Mouse (Mus musculus) olfactory bulb, adult 2 months (tissue): ENCODE measurements around the gene Lyz1.

Experiments used
- CTCF ChIP-seq: fragments of 200-500 bp; IDR thresholded peaks from 2 replicates; pipeline ENCODE4 v1.5.1; 2012; ENCODE audit warnings: low read depth, mild to moderate bottlenecking, low read length, moderate library complexity; ENCODE audit not compliant: insufficient read depth
- POLR2A ChIP-seq: fragments of 200-500 bp; IDR thresholded peaks from 2 replicates; pipeline ENCODE4 v1.6.1; 2012; ENCODE audit warnings: mild to moderate bottlenecking, low read depth, low read length, moderate library complexity; ENCODE audit not compliant: insufficient read depth

DNA sequence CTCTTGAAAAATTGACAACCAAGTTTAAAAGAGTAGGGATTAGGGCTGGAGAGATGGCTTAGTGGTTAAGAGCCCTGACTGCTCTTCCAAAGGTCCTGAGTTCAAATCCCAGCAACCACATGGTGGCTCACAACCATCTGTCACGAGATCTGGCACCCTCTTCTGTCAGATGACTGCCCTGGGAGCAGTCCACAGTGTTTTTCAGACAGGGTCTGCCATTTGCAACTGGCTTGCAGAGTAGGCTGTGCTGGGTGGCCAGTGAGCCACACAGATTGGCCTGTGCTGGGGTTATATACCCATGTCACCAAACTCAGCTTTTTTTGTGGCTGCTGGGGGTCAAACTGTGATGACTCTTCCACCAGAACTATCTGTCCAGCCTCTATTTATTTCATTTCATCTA is 12.7 kb downstream of the Lyz1 start:
- TF ChIP-seq POLR2A (no peak), CTCF (no peak)
